Mouse (Mus musculus) brain, embryonic 18.5 days (tissue): ENCODE results near the gene Gm20388.

Experiments
- DNase-seq: peaks from one replicate; pipeline ENCODE4 v3.0.0-alpha.2; 2012; ENCODE audit warnings: low read depth, low spot score

The Gm20388 gene

DNA sequence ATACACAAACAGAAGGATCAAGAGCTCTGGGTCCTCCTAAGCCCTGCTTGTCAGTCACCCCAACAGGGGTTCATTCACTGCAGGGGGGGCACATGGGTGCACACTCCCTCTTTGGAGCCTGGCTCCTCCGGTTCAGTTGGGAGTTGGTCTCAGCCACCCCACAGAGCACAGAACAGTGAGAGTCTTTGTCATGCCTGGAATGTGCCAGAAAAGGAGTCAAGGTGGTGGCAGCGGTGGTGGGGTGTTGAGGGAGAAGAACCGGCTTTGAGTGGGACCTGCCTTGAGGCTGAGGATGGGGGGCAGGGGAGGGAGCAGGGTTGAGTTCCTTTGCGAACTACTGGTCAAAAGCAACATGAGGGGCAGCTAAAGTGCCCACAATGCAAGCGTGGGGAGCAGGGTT lies 719.4 kb downstream of the Gm20388 start:
- DNase-seq, result no peak

DNA sequence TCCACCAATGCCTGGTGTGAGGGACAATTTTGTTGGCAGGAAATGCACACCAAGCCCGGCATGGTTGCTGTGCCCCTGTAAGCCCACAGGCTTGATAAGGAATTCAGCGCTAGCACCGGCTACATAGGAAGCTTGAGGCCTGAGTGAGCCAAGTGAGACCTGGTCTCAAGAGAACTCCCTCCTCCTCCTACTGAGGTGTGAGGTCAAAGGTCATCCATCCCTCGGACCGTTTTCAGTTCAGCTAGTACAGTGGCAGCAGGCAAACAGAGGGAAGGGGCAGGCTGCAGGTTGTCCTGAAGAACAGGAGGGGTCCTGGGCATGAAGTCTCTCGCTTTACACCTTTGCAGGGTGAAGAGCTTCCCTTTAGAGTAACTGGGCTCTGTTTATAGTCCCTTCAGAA lies 720.2 kb downstream of the Gm20388 start:
- no peak for DNase-seq

DNA sequence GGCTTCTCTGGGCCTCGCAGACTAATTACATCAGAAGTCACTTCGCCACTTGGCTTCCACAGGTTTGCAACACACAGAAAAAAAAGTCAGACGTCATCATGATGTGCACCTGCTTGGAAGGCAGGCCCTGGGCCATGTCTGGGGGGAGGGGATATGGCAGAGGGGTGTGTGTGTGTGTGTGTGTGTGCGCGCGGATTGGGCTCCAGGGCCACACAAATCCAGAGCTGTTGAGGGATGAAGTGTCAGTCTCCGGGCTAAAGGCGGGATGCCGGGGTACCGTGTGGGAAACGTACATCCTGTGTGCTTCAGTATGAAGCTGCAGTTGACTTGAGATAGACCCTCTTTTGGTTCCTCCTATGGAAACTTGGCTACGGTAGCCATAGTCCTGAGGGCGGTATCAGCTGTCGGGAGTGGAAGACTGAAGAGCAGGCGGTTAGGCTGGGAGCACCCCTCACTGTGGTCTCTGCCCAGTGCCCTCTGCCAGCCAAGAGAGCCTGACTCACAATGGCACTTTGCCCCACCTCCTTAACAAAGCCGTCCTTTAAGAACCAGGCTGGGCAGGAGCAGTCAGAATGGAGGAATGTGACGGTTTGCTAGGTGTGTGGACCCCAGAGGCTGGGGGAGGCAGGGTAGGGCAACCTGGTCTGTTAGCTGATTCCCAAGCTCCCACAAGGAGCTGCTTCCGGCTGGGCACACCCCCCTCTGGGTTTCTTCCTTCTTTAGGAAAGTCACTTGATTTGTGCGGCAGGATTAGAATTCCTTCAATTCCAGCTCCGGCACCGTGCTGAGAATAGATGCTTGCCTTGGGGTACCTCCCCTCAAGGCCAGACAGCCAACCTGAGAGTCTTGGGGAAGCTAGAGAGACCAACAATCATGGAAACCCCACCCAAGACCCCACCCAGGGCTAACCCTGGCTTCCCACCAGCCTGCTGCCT lies 721.1 kb downstream of the Gm20388 start:
- no peak for DNase-seq

- no peak for DNase-seq
Measured at GRCm38 (mm10) chr8:120632969-120633664, 722.5 kb downstream of the Gm20388 start.

GRCm38 (mm10) chr8:120633665-120634271 lies 723.1 kb downstream of the Gm20388 start:
- no peak for DNase-seq

DNA sequence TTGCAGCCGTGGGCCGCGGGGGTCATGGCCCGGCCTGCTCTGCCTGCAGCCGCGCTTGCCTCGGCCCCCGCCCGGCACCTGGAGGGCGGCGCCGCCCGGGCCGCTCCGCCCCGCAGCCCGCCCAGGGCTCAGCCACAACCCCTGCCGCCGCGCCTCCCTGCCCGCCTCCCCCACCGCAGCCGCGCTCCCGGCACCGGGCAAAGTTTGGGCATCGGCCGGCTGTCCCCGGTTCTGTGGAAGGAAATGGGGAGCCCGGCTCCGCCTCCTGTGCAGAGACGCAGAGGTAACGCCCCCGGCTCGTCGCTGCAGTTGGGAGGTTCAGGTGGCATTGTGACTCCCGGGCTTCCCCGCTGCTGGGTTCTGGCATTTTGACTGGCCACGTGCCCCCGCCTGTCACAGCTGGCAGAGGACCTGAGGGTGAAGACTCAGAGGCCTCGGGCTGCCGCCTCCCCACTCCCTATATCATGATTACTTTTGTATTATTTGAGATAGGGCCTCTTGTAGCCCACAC lies 723.7 kb downstream of the Gm20388 start:
- no peak for DNase-seq

GRCm38 (mm10) chr8:120641245-120641644 lies 730.6 kb downstream of the Gm20388 start:
- DNase-seq, result no peak

GRCm38 (mm10) chr8:120642031-120642662 lies 731.5 kb downstream of the Gm20388 start:
- no peak for DNase-seq

DNA sequence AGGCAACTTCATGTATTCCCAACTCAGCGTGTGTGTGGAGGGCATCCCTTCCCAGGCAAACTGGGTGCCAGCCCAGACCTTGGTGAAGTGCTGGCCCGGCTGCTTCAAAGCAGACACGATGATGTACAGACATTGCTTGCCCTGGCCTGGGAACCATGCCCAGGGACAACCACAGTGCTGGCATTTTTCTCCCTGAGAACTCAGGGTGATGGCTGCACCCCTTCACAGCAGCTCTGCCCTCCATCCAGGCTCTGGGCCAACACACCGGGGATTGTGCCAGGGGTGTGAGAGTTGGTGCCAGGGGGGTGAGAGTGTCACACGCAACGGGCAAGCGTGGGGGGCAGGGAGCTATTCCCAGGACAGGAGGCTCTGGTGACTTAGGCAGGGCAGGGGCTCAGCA lies 734.0 kb downstream of the Gm20388 start:
- DNase-seq, result peak; percentile 55

GRCm38 (mm10) chr8:120647532-120647931 lies 736.9 kb downstream of the Gm20388 start, which contains the start of gene 1190005I06Rik:
TSS of gene 1190005I06Rik (minus strand) at chr8:120647632.
- no peak for DNase-seq

- DNase-seq, result no peak
Measured at GRCm38 (mm10) chr8:120656322-120657052, 745.8 kb downstream of the Gm20388 start.

DNA sequence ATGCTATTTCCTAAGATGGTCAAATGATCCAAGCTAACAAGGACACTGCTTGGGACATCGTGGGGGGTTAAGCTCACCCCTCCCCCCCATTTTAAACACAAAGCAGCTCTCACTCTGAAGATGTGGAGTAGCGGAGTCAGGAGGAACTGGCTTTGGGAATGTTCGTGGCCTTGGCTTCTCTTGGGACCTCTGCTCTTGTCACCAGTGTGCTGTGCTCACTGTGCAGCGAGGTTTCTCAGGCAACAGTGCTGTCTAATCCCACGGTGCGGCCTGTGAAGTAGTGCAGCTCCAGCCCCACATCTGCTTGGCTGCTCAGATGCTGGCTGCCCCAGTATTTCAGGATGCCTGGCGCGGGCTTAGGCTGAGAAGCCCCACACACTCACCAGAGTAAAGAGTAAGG lies 746.8 kb downstream of the Gm20388 start:
- DNase-seq, result no peak

DNA sequence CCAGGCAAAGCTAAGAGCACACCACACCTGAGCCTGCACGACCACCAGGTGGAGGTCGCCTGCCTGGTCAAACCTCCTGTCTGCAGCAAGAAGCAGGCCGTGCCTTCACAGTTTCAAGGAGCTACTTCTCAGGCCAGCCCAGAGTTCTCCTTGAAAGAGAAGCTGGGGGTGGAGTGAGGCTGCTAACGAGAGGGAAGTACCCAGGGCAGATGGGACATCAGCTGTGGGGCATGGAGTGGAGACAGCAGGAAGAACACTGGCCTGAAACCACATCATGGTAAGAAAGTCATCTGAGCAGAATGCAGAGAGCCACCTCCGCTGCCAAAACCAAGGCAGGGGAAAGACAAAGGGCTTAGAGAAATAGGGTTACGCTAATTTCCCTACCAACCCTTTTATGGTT lies 753.9 kb downstream of the Gm20388 start:
- no peak for DNase-seq

DNA sequence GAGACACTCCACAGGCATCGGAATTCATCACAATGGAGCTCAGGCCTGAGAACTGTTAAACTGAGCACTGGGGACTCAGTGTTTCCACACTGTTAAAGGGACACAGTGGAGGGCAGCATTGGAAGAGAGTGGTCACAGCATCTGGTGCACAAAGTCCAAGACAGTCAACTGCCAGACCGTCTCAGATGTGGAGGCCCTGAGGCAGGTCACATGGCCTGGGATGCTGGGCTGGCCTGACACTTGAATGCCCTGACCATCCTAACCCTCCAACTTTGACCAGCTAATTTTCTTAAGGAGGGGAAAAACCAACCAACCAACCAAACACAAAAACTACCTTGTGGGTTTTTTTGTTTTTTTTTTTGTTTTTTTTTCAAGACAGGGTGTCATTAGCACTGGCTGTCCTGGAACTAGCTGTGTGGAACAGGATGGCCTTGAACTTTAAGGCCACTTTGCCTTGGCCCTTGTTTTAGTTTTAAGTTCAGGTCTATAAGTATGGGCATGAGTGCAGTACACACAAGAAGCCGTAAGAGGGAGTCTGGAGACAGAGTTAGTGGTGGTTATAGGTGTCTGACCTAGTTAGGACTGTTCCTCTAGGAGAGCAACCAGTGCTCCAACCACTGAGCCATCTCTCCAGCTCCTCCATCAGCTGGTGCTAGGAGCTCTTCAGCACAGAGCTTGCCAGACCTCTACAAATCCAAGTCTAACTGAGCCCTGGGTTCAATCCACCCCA lies 755.2 kb downstream of the Gm20388 start:
- DNase-seq, result no peak

DNA sequence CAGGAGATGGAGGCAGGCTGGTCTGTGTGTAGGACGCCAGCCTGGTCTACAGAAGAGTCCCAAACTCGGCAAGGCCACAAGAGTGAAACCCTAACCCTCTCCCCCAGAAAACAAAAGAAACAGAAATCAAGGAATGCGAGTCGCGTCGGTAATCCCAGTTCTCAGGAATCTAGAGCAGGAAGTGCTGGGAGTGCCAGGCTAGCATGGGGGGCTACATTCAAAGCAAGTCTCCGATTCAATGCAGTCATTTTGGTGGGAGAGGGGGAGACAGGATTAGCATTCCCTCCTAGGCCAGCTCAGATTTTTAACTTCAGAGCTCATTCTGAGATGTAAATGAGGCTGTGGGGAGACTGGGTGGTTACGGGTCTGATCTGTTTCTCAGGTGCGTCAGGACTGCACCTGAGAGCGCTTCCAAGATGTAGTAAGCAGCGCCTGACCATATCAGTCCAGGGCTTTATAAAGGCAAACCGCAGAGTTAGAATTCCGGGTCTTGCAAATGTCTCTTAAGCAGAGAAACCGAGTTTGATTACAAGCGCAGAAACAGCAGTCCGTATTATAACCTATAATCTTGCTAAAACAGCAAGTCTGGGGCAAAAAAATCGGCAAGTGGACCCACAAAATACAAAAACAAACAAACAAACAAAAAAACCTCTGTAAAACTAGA lies 756.3 kb downstream of the Gm20388 start:
- DNase-seq, result no peak

DNA sequence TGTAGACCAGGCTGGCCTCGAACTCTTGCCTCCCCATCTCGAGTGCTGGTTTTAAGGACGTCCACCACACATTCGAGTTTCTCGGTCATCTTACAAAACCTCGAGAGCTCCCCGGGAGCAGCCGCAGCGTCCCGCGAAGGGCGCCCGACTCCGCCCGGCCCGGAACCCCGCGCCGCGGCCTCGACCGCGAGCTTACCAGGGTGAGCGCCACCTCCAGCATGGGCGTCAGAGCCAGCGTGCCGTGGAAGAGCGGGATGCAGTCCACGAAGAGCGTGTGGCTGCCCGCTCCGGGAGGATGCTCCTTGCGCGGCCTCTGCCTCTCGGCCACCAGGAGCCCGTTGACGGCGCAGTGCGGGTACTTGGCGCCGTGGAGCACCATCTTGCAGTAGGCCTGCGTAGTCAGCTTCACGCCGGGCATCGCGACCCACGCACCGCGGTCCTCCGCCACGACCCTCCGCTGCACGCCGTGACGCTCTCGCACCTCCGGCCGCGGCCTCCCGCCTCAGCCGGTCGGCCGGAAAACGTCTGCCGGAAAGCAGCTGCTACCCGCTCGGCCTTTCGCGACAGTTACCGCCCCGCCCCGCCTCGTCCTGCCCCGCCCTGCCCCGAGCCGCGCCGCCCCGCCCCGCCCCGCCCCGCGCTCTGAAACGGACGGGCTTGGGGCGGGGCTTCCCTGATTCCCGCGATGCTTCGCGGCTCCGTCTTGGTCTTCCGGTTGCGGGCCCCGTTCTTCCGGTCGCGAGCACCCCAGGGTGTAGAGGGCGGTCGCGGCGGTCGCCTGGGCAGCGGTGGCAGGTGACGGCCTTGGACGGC lies 757.1 kb downstream of the Gm20388 start, which contains the start of the genes Gm27021 and Cox4i1:
Gene Gm27021, minus strand, starts transcription at position 519 of the 813 bp plus-strand sequence.
Gene Cox4i1, plus strand, starts transcription at position 662 of the 813 bp plus-strand sequence.
- DNase-seq, result peak; percentile 86

GRCm38 (mm10) chr8:120668374-120668905 lies 757.8 kb downstream of the Gm20388 start, which contains the start of gene Emc8:
TSS of gene Emc8 (minus strand) at chr8:120668573.
- DNase-seq, result no peak

GRCm38 (mm10) chr8:120671775-120672174 lies 761.1 kb downstream of the Gm20388 start:
- DNase-seq, result no peak
